Mouse (Mus musculus): ENCODE data around the gene Pla2g1b. TPM values are rescaled to one million over a fixed set of nuclear protein-coding genes. Genes with fewer than 3 reads are reported as not detected.
A peak's percentile ranks its signal among the peaks of the same experiment; 100 is the strongest.
"Not testable (repeated sequence)": the region's sequence is repeated elsewhere in the genome, so short reads cannot be mapped to it uniquely, and the experiment has no call there.

Gene Pla2g1b
- polyA plus RNA-seq, 1 experiment, result not detected

DNA sequence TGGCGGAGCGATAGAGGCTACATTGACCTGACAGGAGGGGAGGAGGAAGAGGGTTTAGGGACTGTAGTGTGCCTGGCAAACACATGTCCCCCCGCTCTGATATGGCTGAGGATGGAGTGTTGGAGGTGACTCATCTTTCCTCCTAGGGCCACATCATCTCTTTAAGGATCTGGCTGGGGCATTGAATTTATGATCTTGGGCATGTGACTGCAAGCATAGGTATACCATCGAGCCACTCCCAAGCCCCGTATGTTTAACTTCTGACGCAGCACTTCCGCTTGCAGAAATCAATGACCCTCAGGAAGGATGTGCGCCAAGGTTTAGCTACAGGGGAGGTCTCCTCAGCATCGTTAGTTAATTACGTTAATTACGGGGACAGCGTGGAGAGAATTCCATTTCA is 37.0 kb downstream of the Pla2g1b start:
- Histone ChIP-seq H3K79me2 (ENCODE audit: control insufficient read depth, insufficient read depth) (peaks cover 13% of the 10 kb centered on the region), H3K36me3 (ENCODE audit: control insufficient read depth, insufficient read depth) (no peaks in the 10 kb centered on the region), H3K4me3 (no peak overlapping the region), H3K4me2 (ENCODE audit: low read depth) (no peak overlapping the region), H3ac (ENCODE audit: control insufficient read depth, insufficient read length) (no peak overlapping the region), H3K27me3 (ENCODE audit: control insufficient read depth, insufficient read depth, insufficient read length) (no peaks in the 10 kb centered on the region)
- TF ChIP-seq USF1 (IDR thresholded peaks at IDR 0.05; ENCODE audit: low read depth) (peak; percentile 41), POLR2AphosphoS2 (IDR thresholded peaks at IDR 0.05; ENCODE audit: insufficient read length, low read depth) (no peak)

DNA sequence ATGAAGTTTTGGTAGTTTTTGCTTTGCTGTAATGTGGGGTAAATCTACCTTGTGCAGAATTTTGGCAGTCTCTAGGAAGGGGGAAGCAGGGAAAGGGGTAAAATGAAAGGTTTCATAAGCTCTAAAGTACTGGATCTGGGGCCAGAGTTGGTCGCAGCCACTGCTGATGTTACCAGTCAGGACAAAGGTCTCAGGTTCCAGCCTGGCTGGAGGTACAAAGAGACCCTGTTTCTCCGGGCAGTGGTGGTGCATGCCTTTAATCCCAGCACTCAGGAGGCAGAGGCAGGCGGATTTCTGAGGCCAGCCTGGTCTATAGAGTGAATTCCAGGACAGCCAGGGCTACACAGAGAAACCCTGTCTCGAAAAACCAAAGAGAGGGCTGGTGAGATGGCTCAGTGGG is 39.6 kb downstream of the Pla2g1b start:
- H3K36me3 ChIP-seq (ENCODE audit: control insufficient read depth, insufficient read depth); H3K4me3 ChIP-seq; H3K4me2 ChIP-seq (ENCODE audit: low read depth); H3K27me3 ChIP-seq (ENCODE audit: control insufficient read depth, insufficient read depth, insufficient read length); H3ac ChIP-seq (ENCODE audit: control insufficient read depth, insufficient read length): not testable (repeated sequence)
- H3K79me2 ChIP-seq (ENCODE audit: control insufficient read depth, insufficient read depth), result peaks cover 37% of the 10 kb centered on the region

DNA sequence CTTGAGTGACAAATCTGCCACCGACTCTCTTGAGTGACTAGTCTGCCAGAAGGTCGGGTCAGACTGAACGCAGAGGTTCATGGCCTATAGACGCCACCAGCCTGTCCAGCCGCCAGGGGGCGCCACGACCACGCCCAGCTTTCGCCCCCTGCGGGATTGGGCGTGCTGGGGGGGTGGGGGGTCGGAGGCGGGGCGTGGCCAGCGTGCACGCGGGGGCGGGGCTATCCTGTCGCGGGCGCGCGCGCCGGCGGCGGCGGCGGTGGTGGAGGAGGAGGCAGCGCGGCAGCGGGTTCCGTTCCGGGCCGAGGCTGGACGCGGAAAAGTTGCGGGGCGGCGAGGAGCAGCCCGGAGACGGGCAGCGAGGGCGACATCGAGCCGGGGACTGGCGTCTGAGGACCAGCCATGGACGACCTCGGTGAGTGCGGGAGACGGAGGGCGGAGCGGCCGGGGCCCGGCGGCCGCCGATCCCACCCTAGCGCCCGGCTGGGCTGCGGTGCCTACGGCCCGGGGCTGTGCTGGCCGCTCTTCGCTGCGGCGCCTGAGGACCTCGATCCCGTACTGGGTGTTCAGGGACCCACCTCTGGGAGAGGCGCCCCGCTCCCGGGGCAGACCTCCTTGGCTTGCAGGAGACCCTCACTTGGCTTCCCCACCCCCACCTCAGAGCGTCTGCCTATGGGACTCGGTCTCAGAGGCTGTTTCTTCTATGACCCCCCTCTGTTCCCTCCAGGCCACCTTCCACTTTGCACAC is 40.6 kb downstream of the Pla2g1b start, which contains the start of gene Pxn:
Gene Pxn (plus strand): TSS at position 223 of the 748 bp plus-strand sequence.
- Histone ChIP-seq H3K27me3 (ENCODE audit: control insufficient read depth, insufficient read depth, insufficient read length) (no peaks in the 10 kb centered on the region), H3K4me3 (peak within 1 kb of the TSS; percentile 95), H3K79me2 (ENCODE audit: control insufficient read depth, insufficient read depth) (peaks cover 47% of the 10 kb centered on the region), H3K4me2 (ENCODE audit: low read depth) (peak within 1 kb of the TSS; percentile 95), H3K36me3 (ENCODE audit: control insufficient read depth, insufficient read depth) (no peaks in the 10 kb centered on the region), H3ac (ENCODE audit: control insufficient read depth, insufficient read length) (peak within 1 kb of the TSS; percentile 93)
- peak; percentile 98 for TF ChIP-seq POLR2AphosphoS2 (IDR thresholded peaks at IDR 0.05; ENCODE audit: insufficient read length, low read depth)
- no peak for TF ChIP-seq MYOD1 (IDR thresholded peaks at IDR 0.05; ENCODE audit: control insufficient read depth in 1 of 3, insufficient read length in 2 of 3, low read depth in 2 of 3)
- no peak for TF ChIP-seq SRF (IDR thresholded peaks at IDR 0.05; ENCODE audit: control insufficient read depth, insufficient read length, low read depth)
- TF ChIP-seq USF1 (IDR thresholded peaks at IDR 0.05; ENCODE audit: low read depth), result no peak
- no peak for TF ChIP-seq REST (IDR thresholded peaks at IDR 0.05; ENCODE audit: insufficient read depth, insufficient read length)
- TF ChIP-seq POLR2A (IDR thresholded peaks at IDR 0.05; ENCODE audit: insufficient read length, low read depth), result peak; percentile 97
- TF ChIP-seq TCF12 (IDR thresholded peaks at IDR 0.05; ENCODE audit: insufficient read depth, poor library complexity, severe bottlenecking), result no peak
- TF ChIP-seq CEBPB (IDR thresholded peaks at IDR 0.05; ENCODE audit: insufficient read depth, poor library complexity, severe bottlenecking), result no peak
- peak in 1 of 3 experiments; percentile 32 for TF ChIP-seq MYOG (IDR thresholded peaks at IDR 0.05; ENCODE audit: control insufficient read depth in 1 of 3, insufficient read depth in 1 of 3, insufficient read length in 2 of 3, low read depth in 2 of 3)
- no peak for TF ChIP-seq TCF3 (IDR thresholded peaks at IDR 0.05; ENCODE audit: insufficient read length, low read depth)
- no peak for TF ChIP-seq MAX (IDR thresholded peaks at IDR 0.05; ENCODE audit: low read depth)
- TF ChIP-seq E2F4 (IDR thresholded peaks at IDR 0.05; ENCODE audit: insufficient read depth), result no peak

DNA sequence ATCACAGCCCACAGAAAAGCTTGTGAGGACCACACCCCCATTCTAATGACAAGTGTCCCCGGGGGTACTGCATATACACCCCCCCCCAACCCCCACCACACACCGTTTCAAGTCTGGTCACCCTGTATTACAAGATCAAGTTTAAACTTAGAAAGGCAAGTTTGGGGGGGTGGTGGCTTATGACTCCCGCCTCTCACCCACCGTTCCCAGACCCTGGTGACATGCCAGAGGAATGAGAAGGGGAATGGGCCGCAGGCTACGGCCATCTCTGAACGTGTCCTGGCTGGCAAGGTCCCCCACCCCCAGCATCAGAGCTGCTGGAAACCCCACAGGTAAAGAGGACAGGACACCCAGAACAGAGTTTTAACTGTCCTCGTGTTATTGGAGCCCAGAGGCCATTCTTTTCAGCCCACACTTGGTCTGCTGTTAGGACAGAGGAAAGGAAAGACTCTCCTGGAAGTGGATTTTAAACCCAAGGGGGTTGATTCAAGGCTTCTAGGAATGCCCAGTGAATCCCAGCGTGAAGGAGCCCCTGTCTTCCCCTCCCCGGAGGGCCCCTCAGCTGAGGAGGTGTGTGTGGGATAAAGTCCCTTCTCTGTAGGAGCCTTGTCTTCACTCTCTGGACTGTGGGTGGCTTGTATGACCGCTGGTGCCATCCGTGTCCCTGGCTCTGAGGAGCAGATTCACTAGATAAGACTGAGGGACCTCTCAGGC is 41.4 kb downstream of the Pla2g1b start:
- peak overlapping the region; percentile 93 for H3ac ChIP-seq (ENCODE audit: control insufficient read depth, insufficient read length)
- TF ChIP-seq CEBPB (IDR thresholded peaks at IDR 0.05; ENCODE audit: insufficient read depth, poor library complexity, severe bottlenecking), result no peak
- TF ChIP-seq POLR2A (IDR thresholded peaks at IDR 0.05; ENCODE audit: insufficient read length, low read depth), result no peak
- no peak for TF ChIP-seq MAX (IDR thresholded peaks at IDR 0.05; ENCODE audit: low read depth)
- no peak for TF ChIP-seq E2F4 (IDR thresholded peaks at IDR 0.05; ENCODE audit: insufficient read depth)
- TF ChIP-seq REST (IDR thresholded peaks at IDR 0.05; ENCODE audit: insufficient read depth, insufficient read length), result no peak
- H3K79me2 ChIP-seq (ENCODE audit: control insufficient read depth, insufficient read depth), result peaks cover 55% of the 10 kb centered on the region
- peak overlapping the region; percentile 95 for H3K4me2 ChIP-seq (ENCODE audit: low read depth)
- peak overlapping the region; percentile 95 for H3K4me3 ChIP-seq
- H3K36me3 ChIP-seq (ENCODE audit: control insufficient read depth, insufficient read depth), result no peaks in the 10 kb centered on the region
- H3K27me3 ChIP-seq (ENCODE audit: control insufficient read depth, insufficient read depth, insufficient read length), result no peaks in the 10 kb centered on the region

DNA sequence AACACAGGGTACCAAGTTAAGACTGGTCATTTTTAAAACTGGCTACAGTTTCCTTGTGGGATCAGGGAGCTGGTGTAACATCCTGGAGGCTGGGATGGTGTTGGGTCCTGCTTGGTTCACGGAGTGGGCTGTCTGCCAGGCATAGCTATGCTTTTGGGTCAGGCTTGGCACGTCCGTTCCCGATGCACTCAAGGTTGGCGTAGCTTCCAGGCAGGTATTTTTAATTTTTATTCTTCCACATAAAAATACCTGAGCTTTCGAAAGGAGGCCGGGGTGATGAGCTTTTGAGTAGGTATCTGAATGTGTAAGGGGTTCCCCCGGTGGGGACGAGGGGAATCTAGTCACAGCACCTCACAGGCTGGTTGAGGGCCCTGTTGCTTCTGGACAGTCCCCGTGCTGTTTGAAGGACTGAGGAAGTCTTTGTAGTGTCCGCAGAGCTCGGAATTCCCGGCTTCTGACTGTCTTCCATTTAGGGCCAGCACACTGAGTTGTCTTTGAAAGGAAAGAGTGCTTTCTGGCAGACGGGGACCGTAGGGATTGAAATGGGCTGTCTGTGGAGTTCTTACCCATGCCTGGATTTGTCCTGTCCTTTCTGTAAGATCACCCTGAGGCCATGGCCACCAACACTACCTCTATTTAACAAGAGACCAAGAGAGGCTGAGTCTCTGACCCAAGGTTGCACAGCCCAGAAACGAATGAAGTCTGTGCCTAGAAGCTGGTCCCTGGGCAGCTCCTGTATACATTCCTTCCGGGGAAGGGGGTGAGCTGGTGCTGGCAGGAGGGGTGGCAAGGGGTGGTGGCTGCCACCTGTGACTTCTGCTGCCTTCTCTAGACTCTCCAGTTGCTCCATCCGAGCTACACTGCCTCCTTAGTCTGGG is 42.2 kb downstream of the Pla2g1b start:
- no peak for TF ChIP-seq USF1 (IDR thresholded peaks at IDR 0.05; ENCODE audit: low read depth)
- TF ChIP-seq MYOD1 (IDR thresholded peaks at IDR 0.05; ENCODE audit: control insufficient read depth in 1 of 3, insufficient read length in 2 of 3, low read depth in 2 of 3), result no peak
- TF ChIP-seq TCF3 (IDR thresholded peaks at IDR 0.05; ENCODE audit: insufficient read length, low read depth), result no peak
- no peak for TF ChIP-seq CEBPB (IDR thresholded peaks at IDR 0.05; ENCODE audit: insufficient read depth, poor library complexity, severe bottlenecking)
- TF ChIP-seq E2F4 (IDR thresholded peaks at IDR 0.05; ENCODE audit: insufficient read depth), result no peak
- TF ChIP-seq MYOG (IDR thresholded peaks at IDR 0.05; ENCODE audit: control insufficient read depth in 1 of 3, insufficient read depth in 1 of 3, insufficient read length in 2 of 3, low read depth in 2 of 3), result no peak
- no peak for TF ChIP-seq MAX (IDR thresholded peaks at IDR 0.05; ENCODE audit: low read depth)
- no peak for TF ChIP-seq TCF12 (IDR thresholded peaks at IDR 0.05; ENCODE audit: insufficient read depth, poor library complexity, severe bottlenecking)
- no peak for TF ChIP-seq REST (IDR thresholded peaks at IDR 0.05; ENCODE audit: insufficient read depth, insufficient read length)
- TF ChIP-seq POLR2AphosphoS2 (IDR thresholded peaks at IDR 0.05; ENCODE audit: insufficient read length, low read depth), result no peak
- no peak for TF ChIP-seq POLR2A (IDR thresholded peaks at IDR 0.05; ENCODE audit: insufficient read length, low read depth)
- no peak for TF ChIP-seq SRF (IDR thresholded peaks at IDR 0.05; ENCODE audit: control insufficient read depth, insufficient read length, low read depth)
- Histone ChIP-seq H3ac (ENCODE audit: control insufficient read depth, insufficient read length) (peak overlapping the region; percentile 93), H3K36me3 (ENCODE audit: control insufficient read depth, insufficient read depth) (peaks cover 4% of the 10 kb centered on the region), H3K79me2 (ENCODE audit: control insufficient read depth, insufficient read depth) (peaks cover 63% of the 10 kb centered on the region), H3K27me3 (ENCODE audit: control insufficient read depth, insufficient read depth, insufficient read length) (no peaks in the 10 kb centered on the region), H3K4me3 (peak overlapping the region; percentile 95), H3K4me2 (ENCODE audit: low read depth) (peak overlapping the region; percentile 95)
